Mouse (Mus musculus) liver, adult 2 months (tissue): ENCODE results near the gene Frat2.

Experiments used
- CTCF ChIP-seq: fragments of 200-500 bp; IDR thresholded peaks from 2 replicates; pipeline ENCODE4 v1.5.1; 2011; ENCODE audit warnings: low read depth, low read length, control low read depth
- POLR2A ChIP-seq: fragments of 200-500 bp; IDR thresholded peaks from 2 replicates; pipeline ENCODE4 v1.6.1; 2011; ENCODE audit warnings: low read length, control low read depth; ENCODE audit not compliant: insufficient read depth; ENCODE audit errors: extremely low read depth

- no peak for TF ChIP-seq CTCF
- TF ChIP-seq POLR2A, result no peak
These were observed 47.5 kb downstream of the Frat2 start for GRCm38 (mm10) chr19:41800451-41800850.
